Comparison of ENCODE assay signal across 21 mouse cellular contexts in genomic region chr14:94309317-94309716, GRCm38 (mm10).
"Had no signal": no experiment of that assay in that cellular context is flagged by ENCODE, and none has a peak within 500 bp of the region (broad histone marks: within the 10 kb centered on the region; RNA-seq: fewer than 3 reads in every experiment).

No protein-coding gene starts in this region.

- H3K27me3 ChIP-seq: limb, embryonic 12.5 days; limb, embryonic 15.5 days; megakaryocyte, embryonic 14.5 days; midbrain, embryonic 12.5 days; neural tube, embryonic 13.5 days; stomach, embryonic 15.5 days had no signal

- H3K36me3 ChIP-seq: limb, embryonic 12.5 days; limb, embryonic 15.5 days; midbrain, embryonic 12.5 days; neural tube, embryonic 13.5 days; stomach, embryonic 15.5 days had no signal

- H3K9ac ChIP-seq: limb, embryonic 12.5 days; limb, embryonic 15.5 days; liver, embryonic 14.5 days; liver, postnatal 0 days; lung, embryonic 14.5 days; midbrain, embryonic 12.5 days; neural tube, embryonic 13.5 days; stomach, embryonic 15.5 days had no signal

- H3K4me2 ChIP-seq: limb, embryonic 12.5 days; limb, embryonic 15.5 days; liver, embryonic 11.5 days; lung, embryonic 14.5 days; midbrain, embryonic 12.5 days; neural tube, embryonic 13.5 days; stomach, embryonic 15.5 days had no signal

- H3K4me3 ChIP-seq: limb, embryonic 12.5 days; limb, embryonic 15.5 days; megakaryocyte, embryonic 14.5 days; midbrain, embryonic 12.5 days; myocyte; neural tube, embryonic 13.5 days; stomach, embryonic 15.5 days had no signal

- H3K4me1 ChIP-seq: limb, embryonic 12.5 days; limb, embryonic 15.5 days; megakaryocyte, embryonic 14.5 days; midbrain, embryonic 12.5 days; neural tube, embryonic 13.5 days; stomach, embryonic 15.5 days had no signal

- H3K9me3 ChIP-seq: limb, embryonic 12.5 days; limb, embryonic 15.5 days; megakaryocyte, embryonic 14.5 days; midbrain, embryonic 12.5 days; neural tube, embryonic 13.5 days; stomach, embryonic 15.5 days had no signal

- H3K27ac ChIP-seq: limb, embryonic 12.5 days; limb, embryonic 15.5 days; liver, embryonic 14.5 days; midbrain, embryonic 12.5 days; neural tube, embryonic 13.5 days; stomach, embryonic 15.5 days had no signal

- DNase-seq: kidney, adult 8-10 months; kidney, postnatal 14 days; kidney, postnatal 4 days; left cerebral cortex, postnatal 4 days; liver, postnatal 0 days; lung, embryonic 14.5 days; lung, postnatal 36 days; retina, postnatal 1 day; right cerebral cortex, postnatal 25 days; spleen, adult 18-20 months; thymus, postnatal 25 days had no signal

- ATAC-seq: liver, postnatal 0 days; lung, postnatal 0 days had no signal
